Mouse (Mus musculus) thymus, postnatal 25 days (tissue): ENCODE data around the gene Ppp2r5c.

Experiments
- DNase-seq: peaks from one replicate; pipeline ENCODE4 v3.0.0; 2022

Gene Ppp2r5c

GRCm38 (mm10) chr12:110446290-110447170 lies at the start of gene Ppp2r5c:
Gene Ppp2r5c, plus strand, starts transcription at chr12:110447120.
- peak; percentile 94 for DNase-seq

- peak; percentile 71 for DNase-seq
Measured at GRCm38 (mm10) chr12:110398351-110398750, 48.6 kb upstream of the Ppp2r5c start.

- no peak for DNase-seq
Measured at GRCm38 (mm10) chr12:110399161-110399560, 47.8 kb upstream of the Ppp2r5c start.

- no peak for DNase-seq
Measured at GRCm38 (mm10) chr12:110400936-110401335, 46.0 kb upstream of the Ppp2r5c start.

GRCm38 (mm10) chr12:110401871-110402270 lies 45.0 kb upstream of the Ppp2r5c start:
- no peak for DNase-seq

- DNase-seq = peak; percentile 25
Measured at GRCm38 (mm10) chr12:110416244-110416643, 30.7 kb upstream of the Ppp2r5c start.

GRCm38 (mm10) chr12:110417023-110417986 lies 29.6 kb upstream of the Ppp2r5c start:
- DNase-seq = no peak

- no peak for DNase-seq
Measured at GRCm38 (mm10) chr12:110417987-110418734, 28.8 kb upstream of the Ppp2r5c start.

- peak; percentile 14 for DNase-seq
Measured at GRCm38 (mm10) chr12:110418735-110419350, 28.1 kb upstream of the Ppp2r5c start.

GRCm38 (mm10) chr12:110419879-110420278 lies 27.0 kb upstream of the Ppp2r5c start:
- DNase-seq = no peak

- DNase-seq = no peak
Measured at GRCm38 (mm10) chr12:110421361-110421760, 25.6 kb upstream of the Ppp2r5c start.

GRCm38 (mm10) chr12:110424008-110424704 lies 22.8 kb upstream of the Ppp2r5c start:
- no peak for DNase-seq

- DNase-seq = no peak
Measured at GRCm38 (mm10) chr12:110426417-110427010, 20.4 kb upstream of the Ppp2r5c start.

GRCm38 (mm10) chr12:110429340-110429973 lies 17.5 kb upstream of the Ppp2r5c start:
- no peak for DNase-seq

GRCm38 (mm10) chr12:110429990-110430389 lies 16.9 kb upstream of the Ppp2r5c start:
- DNase-seq = no peak

GRCm38 (mm10) chr12:110431805-110432204 lies 15.1 kb upstream of the Ppp2r5c start:
- no peak for DNase-seq

- no peak for DNase-seq
Measured at GRCm38 (mm10) chr12:110436638-110437366, 10.1 kb upstream of the Ppp2r5c start.

- no peak for DNase-seq
Measured at GRCm38 (mm10) chr12:110437367-110437703, 9.6 kb upstream of the Ppp2r5c start.

- DNase-seq = peak; percentile 16
Measured at GRCm38 (mm10) chr12:110438367-110438973, 8.4 kb upstream of the Ppp2r5c start.

- DNase-seq = no peak
Measured at GRCm38 (mm10) chr12:110442238-110442637, 4.7 kb upstream of the Ppp2r5c start.
